Mouse (Mus musculus) adrenal gland, postnatal 25 days (tissue): ENCODE measurements around the gene Xkr7. TPM values are rescaled to one million over a fixed set of nuclear protein-coding genes. Genes with fewer than 3 reads are reported as not detected.

Experiments used
- DNase-seq: peaks from one replicate; pipeline ENCODE4 v3.0.0; 2021; ENCODE audit warnings: mixed read lengths
- total RNA-seq: library from RNA; stranded (reverse); gene quantifications from 2 replicates; pipeline ENCODE4 v1.2.3, GENCODE M21; 2021

Xkr7 gene
- total RNA-seq, 1 experiment from 2014 or later: 1.4 TPM

GRCm38 (mm10) chr2:153071491-153072184, 40.0 kb downstream of the Xkr7 start:
- peak; percentile 35 for DNase-seq

- DNase-seq: no peak
These were observed 43.0 kb downstream of the Xkr7 start for GRCm38 (mm10) chr2:153074651-153075050.

- no peak for DNase-seq
These were observed 44.3 kb downstream of the Xkr7 start for GRCm38 (mm10) chr2:153075961-153076360.

DNA sequence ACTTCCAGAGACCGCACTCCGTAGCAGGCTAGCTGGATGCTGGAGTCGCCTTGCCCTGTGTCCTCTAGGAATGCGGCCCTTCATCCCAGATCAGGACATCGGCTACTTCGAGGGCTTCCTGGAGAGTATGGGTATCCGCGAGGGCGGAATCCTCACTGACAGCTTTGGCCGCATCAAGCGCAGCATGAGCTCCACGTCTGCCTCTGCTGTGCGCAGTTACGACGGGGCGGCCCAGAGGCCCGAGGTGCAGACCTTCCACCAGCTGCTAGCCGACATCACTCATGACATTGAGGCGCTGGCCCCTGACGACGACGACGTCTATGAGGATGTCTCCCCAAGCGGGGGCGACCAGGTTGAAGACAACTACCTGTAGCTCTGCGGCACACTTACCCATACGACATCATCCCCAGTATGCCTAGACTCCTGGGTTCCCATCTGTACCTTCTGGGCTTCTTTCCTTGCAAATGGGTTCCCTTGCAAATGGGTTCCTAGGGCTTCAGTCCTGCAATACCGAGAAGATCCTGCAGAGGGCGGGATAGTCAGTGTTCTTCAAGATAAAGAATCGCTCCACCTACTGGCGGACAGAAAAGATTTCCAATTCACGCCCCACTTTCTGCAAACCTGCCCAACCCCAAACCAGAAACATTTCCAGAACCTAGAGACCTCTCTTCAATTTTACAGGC, 49.3 kb downstream of the Xkr7 start:
- DNase-seq: peak; percentile 74

DNA sequence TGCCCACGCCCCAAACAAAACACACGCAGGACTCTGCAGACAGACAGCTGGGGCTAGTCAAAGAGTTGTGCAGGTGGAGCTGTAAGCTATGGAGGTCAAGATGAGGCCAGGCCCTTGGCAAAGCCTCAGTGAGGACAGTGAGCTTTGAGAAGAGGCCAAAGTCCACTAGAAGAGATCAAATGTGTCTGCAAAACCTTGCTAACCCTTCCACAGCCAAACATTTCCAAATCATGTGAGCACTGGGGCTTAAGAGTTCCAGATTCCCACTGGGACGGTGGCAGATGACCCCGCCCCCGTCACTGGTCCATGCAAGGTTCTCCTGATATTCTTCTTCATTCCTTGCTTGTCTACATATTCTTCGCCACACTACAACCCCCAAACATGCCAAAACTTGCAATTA, 50.2 kb downstream of the Xkr7 start:
- no peak for DNase-seq

DNA sequence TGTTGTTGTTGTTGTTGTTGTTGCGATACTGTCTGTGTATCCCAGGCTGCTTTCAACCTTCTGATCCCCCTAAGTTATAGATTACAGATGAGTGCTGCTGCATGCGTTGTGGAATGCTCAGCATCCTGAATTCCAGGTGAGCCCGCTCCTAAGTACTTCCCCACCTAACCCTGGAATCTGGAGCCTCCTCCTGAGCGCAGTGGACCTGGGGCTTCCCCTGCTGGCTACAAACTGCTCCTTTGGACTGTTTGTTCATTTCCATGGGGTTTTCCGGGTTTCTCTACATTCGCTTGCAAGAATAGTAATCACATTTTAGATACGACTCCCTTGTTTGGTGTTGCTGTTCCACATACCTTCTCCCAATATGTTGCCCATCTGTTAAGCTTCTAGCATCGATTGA, 51.6 kb downstream of the Xkr7 start:
- no peak for DNase-seq

DNA sequence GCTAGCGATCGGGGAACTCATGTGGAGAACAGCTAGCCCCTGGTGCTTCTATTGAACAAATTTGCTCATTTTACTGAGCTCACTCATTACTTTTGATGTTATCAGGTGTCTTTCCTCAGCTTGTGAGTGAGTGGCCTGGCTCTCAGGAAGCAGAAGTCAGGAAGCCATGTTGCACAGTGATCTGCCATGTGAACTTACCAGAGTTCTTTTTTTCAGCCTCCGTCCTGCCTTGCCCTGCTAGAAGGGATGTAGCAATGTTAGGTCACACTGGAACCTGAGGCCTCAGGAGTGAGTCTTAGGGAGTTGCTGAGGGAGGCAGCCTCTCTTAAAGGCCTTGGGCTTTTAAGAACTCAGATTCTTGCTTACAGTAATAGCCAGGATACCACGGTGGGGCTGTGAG, 52.2 kb downstream of the Xkr7 start:
- DNase-seq: no peak

GRCm38 (mm10) chr2:153084261-153084976, 52.8 kb downstream of the Xkr7 start:
- no peak for DNase-seq

DNA sequence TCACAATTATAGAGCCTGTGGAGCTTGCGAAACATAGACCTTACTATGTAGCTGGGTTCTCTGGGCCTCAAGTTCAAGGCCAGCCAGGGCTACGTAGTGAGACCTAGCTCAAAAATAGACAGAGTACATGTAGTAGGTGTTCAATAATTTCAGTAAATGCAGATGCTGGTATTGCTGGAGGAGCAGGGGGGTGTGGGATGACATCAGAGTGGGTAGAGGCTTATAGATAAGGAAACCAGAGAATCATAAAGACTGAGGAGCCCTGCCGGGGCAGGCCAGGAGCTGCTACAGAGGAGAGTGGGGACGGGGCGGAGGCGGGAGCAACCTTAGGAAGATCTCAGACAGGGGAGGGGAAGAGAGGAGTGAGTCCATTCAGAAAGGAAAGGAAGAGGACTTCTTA, 53.9 kb downstream of the Xkr7 start:
- no peak for DNase-seq

GRCm38 (mm10) chr2:153086166-153086565, 54.5 kb downstream of the Xkr7 start:
- no peak for DNase-seq

- no peak for DNase-seq
These were observed 55.4 kb downstream of the Xkr7 start for GRCm38 (mm10) chr2:153087091-153087490.

- no peak for DNase-seq
These were observed 57.7 kb downstream of the Xkr7 start for GRCm38 (mm10) chr2:153089316-153089715.

DNA sequence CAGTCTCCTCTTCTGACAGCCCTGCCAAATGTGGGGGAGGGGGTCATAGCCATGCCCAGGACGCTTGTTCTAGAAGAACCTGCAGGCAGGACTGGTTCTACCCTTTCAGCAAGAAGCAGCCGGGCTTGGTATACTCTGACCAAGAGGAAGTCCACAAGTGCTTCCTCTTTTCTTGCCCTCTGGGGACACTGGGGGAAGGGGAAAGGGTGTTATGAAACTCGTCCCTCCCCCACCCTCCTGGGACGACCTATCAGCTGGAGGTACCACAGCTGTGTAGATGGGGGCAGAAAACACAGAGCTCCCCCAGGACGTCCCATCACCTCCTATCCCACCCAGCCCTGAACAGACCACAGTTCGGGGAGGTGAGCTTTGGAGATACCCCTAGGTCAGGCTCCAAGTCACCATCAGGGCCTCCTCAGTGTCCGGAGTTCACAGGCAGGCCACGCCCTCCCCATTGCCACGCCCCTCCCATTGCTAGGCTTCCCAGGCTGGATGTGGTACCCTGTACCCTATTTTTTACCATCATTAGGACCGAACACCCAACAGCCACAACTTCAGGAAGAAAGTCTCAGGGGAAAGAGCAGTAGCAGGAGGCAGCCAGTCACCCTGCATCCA, 59.0 kb downstream of the Xkr7 start:
- no peak for DNase-seq

Other genes starting within 250 kb of the Xkr7 start
- gene Bcl2l1, start 200.1 kb upstream of the Xkr7 start, total RNA-seq: 48.9 and 61.8 TPM in 2 replicates
- 9.6 and 13.5 TPM in 2 replicates for gene Tpx2, start 183.9 kb upstream of the Xkr7 start, total RNA-seq
- gene Mylk2, start 120.5 kb upstream of the Xkr7 start, total RNA-seq: not detected in 2 replicates
- 2.1 and 2.9 TPM in 2 replicates for gene Foxs1, start 98.6 kb upstream of the Xkr7 start, total RNA-seq
- 1.0 and 4.9 TPM in 2 replicates for gene Dusp15, start 80.2 kb upstream of the Xkr7 start, total RNA-seq
- gene Ttll9, start 69.4 kb upstream of the Xkr7 start, total RNA-seq: not detected in 2 replicates
- gene Pdrg1, start 16.4 kb upstream of the Xkr7 start, total RNA-seq: 163 and 187 TPM in 2 replicates
- gene Ccm2l, start 34.1 kb downstream of the Xkr7 start, total RNA-seq: 13.6 and 16.0 TPM in 2 replicates
- gene Hck, start 76.6 kb downstream of the Xkr7 start, total RNA-seq: 1.7 and 1.9 TPM in 2 replicates
- gene Tm9sf4, start 129.5 kb downstream of the Xkr7 start, total RNA-seq: 112 and 119 TPM in 2 replicates
- gene Tspyl3, start 193.6 kb downstream of the Xkr7 start, total RNA-seq: 2.5 and 3.9 TPM in 2 replicates
- gene Plagl2, start 209.6 kb downstream of the Xkr7 start, total RNA-seq: 10.7 and 12.0 TPM in 2 replicates
- gene Pofut1, start 209.7 kb downstream of the Xkr7 start, total RNA-seq: 53.1 and 64.1 TPM in 2 replicates